ENCODE assay signal across 21 mouse cellular contexts in the genomic region with DNA sequence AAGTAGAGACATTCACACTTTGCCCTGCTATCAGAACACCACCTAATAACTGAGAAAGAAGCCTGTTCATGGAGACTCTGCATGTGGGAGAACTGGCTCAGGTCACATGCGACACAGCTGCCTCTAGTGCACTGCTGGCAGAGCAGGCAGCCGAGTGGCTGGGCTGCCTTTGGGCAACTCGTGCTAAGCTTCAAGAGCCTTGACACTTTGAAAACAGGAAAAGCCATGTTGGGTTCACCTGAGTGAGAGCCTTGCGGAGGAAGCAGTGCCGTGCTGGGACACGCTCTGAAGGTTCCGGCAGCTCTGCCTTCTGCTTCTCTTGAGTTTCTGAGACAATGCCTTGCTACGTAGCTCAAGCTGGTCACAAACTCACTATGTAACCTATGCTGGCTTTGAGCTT.
DNase-seq lines count a peak whose midpoint lies in the region; ATAC-seq lines count a peak whose summit lies in the region.
"Had no signal": no experiment of that assay in that cellular context is flagged by ENCODE, and none has a peak within 500 bp of the region (broad histone marks: within the 10 kb centered on the region; RNA-seq: fewer than 3 reads in every experiment).

No protein-coding gene starts in this region.

- 86% methylated on average over 8 of the region's 8 CpGs for WGBS in midbrain, embryonic 16.5 days

- intact Hi-C loops in left cerebral cortex, postnatal 36 days (cut with DNase I) = loop anchor here (5.0 kb wide), 1 partner anchor 120 kb away; the partner anchor contains the start of gene Erbin

- no peaks in the 10 kb centered on the region for H3K27me3 ChIP-seq in midbrain, embryonic 16.5 days (ENCODE audit: control insufficient read depth, insufficient read depth, low read depth, low read length)
- H3K27me3 ChIP-seq: embryonic facial prominence, embryonic 15.5 days; heart, embryonic 12.5 days; hindbrain, embryonic 15.5 days; neural tube, embryonic 13.5 days had no signal

- ATAC-seq in midbrain, embryonic 16.5 days = no peak
- ATAC-seq: intestine, postnatal 0 days had no signal

- H3K27ac ChIP-seq in midbrain, embryonic 16.5 days (ENCODE audit: low read length) = no peak overlapping the region
- H3K27ac ChIP-seq: embryonic facial prominence, embryonic 15.5 days; forebrain, embryonic 10.5 days; hindbrain, embryonic 15.5 days; midbrain, embryonic 10.5 days; neural tube, embryonic 13.5 days had no signal

- H3K9ac ChIP-seq in midbrain, embryonic 16.5 days (ENCODE audit: low read depth, low read length) = no peak overlapping the region
- H3K9ac ChIP-seq: embryonic facial prominence, embryonic 15.5 days; heart, embryonic 12.5 days; hindbrain, embryonic 15.5 days; neural tube, embryonic 13.5 days had no signal

- no peak overlapping the region for H3K4me2 ChIP-seq in midbrain, embryonic 16.5 days (ENCODE audit: low read length)
- H3K4me2 ChIP-seq: embryonic facial prominence, embryonic 15.5 days; heart, embryonic 12.5 days; hindbrain, embryonic 15.5 days; neural tube, embryonic 13.5 days had no signal

- peak; percentile 21 for DNase-seq in kidney, postnatal 10 days
- DNase-seq in kidney, adult 11 months = no peak
- peak; percentile 34 to 37 for DNase-seq in B cell, adult 2 months
- peak; percentile 22 to 64 for DNase-seq in lung, postnatal 4 days
- peak; percentile 59 for DNase-seq in thymus, postnatal 0 days (ENCODE audit: low spot score)
- DNase-seq in cerebellum, adult 18-20 months = no peak
- no peak for DNase-seq in left cerebral cortex, postnatal 36 days (ENCODE audit: low spot score in 2 of 2)
- DNase-seq: cerebellum, adult 9-10 months; gastrocnemius, postnatal 36 days; heart, postnatal 36 days; kidney, postnatal 14 days; liver; right cerebral cortex, postnatal 25 days had no signal

- no peaks in the 10 kb centered on the region for H3K9me3 ChIP-seq in midbrain, embryonic 16.5 days (replicated peaks; ENCODE audit: control insufficient read depth, low read length, poor library complexity, severe bottlenecking)
- H3K9me3 ChIP-seq: embryonic facial prominence, embryonic 15.5 days; forebrain, embryonic 10.5 days; heart, embryonic 12.5 days; hindbrain, embryonic 15.5 days; midbrain, embryonic 10.5 days; neural tube, embryonic 13.5 days had no signal

- peaks cover 10% of the 10 kb centered on the region for H3K36me3 ChIP-seq in midbrain, embryonic 16.5 days (ENCODE audit: control insufficient read depth, insufficient read depth, low read length)
- H3K36me3 ChIP-seq: embryonic facial prominence, embryonic 15.5 days had no signal

- no peaks in the 10 kb centered on the region for H3K4me1 ChIP-seq in midbrain, embryonic 16.5 days (ENCODE audit: control insufficient read depth, insufficient read depth, low read length)
- H3K4me1 ChIP-seq: hindbrain, embryonic 15.5 days had no signal

- no peak overlapping the region for H3K4me3 ChIP-seq in midbrain, embryonic 16.5 days (ENCODE audit: low read depth, low read length)
- H3K4me3 ChIP-seq: embryonic facial prominence, embryonic 15.5 days; forebrain, embryonic 10.5 days; heart, embryonic 12.5 days; hindbrain, embryonic 15.5 days; midbrain, embryonic 10.5 days; neural tube, embryonic 13.5 days had no signal

Comparison
In these comparisons a context has a peak if more than half of its experiments do, and no peak if none do; other contexts are left out.
1. DNase-seq: peak in kidney, postnatal 10 days (single experiment), B cell, adult 2 months (2 of 2), lung, postnatal 4 days (2 of 2) and thymus, postnatal 0 days (single experiment); none in kidney, adult 11 months (single experiment), cerebellum, adult 18-20 months (0 of 2) and left cerebral cortex, postnatal 36 days (0 of 2).